Mouse (Mus musculus) myocyte (in vitro differentiated cells): ENCODE data around the gene Cela2a. TPM values are rescaled to one million over a fixed set of nuclear protein-coding genes. Genes with fewer than 3 reads are reported as not detected.

Source experiments
- H3K27me3 ChIP-seq: one replicate; pipeline ENCODE4 v1.6.1; 2011; ENCODE audit not compliant: control insufficient read depth, insufficient read depth, insufficient read length
- H3K36me3 ChIP-seq: one replicate; pipeline ENCODE4 v1.6.1; 2011; ENCODE audit not compliant: control insufficient read depth, insufficient read depth
- H3K4me2 ChIP-seq: one replicate; pipeline ENCODE4 v1.6.1; 2011; ENCODE audit warnings: low read depth, control low read depth
- H3K4me3 ChIP-seq: one replicate; pipeline ENCODE4 v1.5.1; 2011; ENCODE audit warnings: mild to moderate bottlenecking, control low read depth, moderate library complexity
- H3K79me2 ChIP-seq: one replicate; pipeline ENCODE4 v1.6.1; 2011; ENCODE audit not compliant: control insufficient read depth, insufficient read depth
- H3ac ChIP-seq: one replicate; pipeline ENCODE4 v1.6.1; 2011; ENCODE audit not compliant: control insufficient read depth, insufficient read length
- CEBPB ChIP-seq: IDR thresholded peaks from 2 replicates; pipeline ENCODE4 v1.6.1; 2011; ENCODE audit warnings: mild to moderate bottlenecking, moderate library complexity; ENCODE audit not compliant: poor library complexity, insufficient read depth, severe bottlenecking
- E2F4 ChIP-seq: IDR thresholded peaks from one replicate; pipeline ENCODE4 v1.6.1; 2011; ENCODE audit warnings: mild to moderate bottlenecking, control low read depth, moderate library complexity; ENCODE audit not compliant: insufficient read depth
- MAX ChIP-seq: IDR thresholded peaks from one replicate; pipeline ENCODE4 v1.6.1; 2011; ENCODE audit warnings: low read depth, mild to moderate bottlenecking, control low read depth
- MYOD1 ChIP-seq, 3 experiments: IDR thresholded peaks; one replicate each; pipeline ENCODE4 v1.6.1; 2011; ENCODE audit warnings: control low read depth in 2 of 3, low read depth in 2 of 3, mild to moderate bottlenecking in 2 of 3, moderate library complexity in 1 of 3; ENCODE audit not compliant: insufficient read length in 2 of 3, control insufficient read depth in 1 of 3
- MYOG ChIP-seq, 3 experiments: IDR thresholded peaks; one replicate each; pipeline ENCODE4 v1.6.1; 2011; ENCODE audit warnings: control low read depth in 2 of 3, low read depth in 2 of 3, mild to moderate bottlenecking in 2 of 3; ENCODE audit not compliant: insufficient read length in 2 of 3, control insufficient read depth in 1 of 3, insufficient read depth in 1 of 3
- POLR2A ChIP-seq: IDR thresholded peaks from one replicate; pipeline ENCODE4 v1.6.1; 2011; ENCODE audit warnings: low read depth, mild to moderate bottlenecking, control low read depth, moderate library complexity; ENCODE audit not compliant: insufficient read length
- POLR2AphosphoS2 ChIP-seq: IDR thresholded peaks from one replicate; pipeline ENCODE4 v1.6.1; 2011; ENCODE audit warnings: low read depth, control low read depth; ENCODE audit not compliant: insufficient read length
- REST ChIP-seq: IDR thresholded peaks from one replicate; pipeline ENCODE4 v1.6.1; 2011; ENCODE audit warnings: mild to moderate bottlenecking, control low read depth, moderate library complexity; ENCODE audit not compliant: insufficient read depth, insufficient read length
- SRF ChIP-seq: IDR thresholded peaks from one replicate; pipeline ENCODE4 v1.6.1; 2011; ENCODE audit warnings: low read depth; ENCODE audit not compliant: control insufficient read depth, insufficient read length
- TCF12 ChIP-seq: IDR thresholded peaks from one replicate; pipeline ENCODE4 v1.6.1; 2011; ENCODE audit warnings: mild to moderate bottlenecking, control low read depth; ENCODE audit not compliant: poor library complexity, insufficient read depth, severe bottlenecking
- TCF3 ChIP-seq: IDR thresholded peaks from one replicate; pipeline ENCODE4 v1.6.1; 2011; ENCODE audit warnings: low read depth, control low read depth; ENCODE audit not compliant: insufficient read length
- USF1 ChIP-seq: IDR thresholded peaks from one replicate; pipeline ENCODE4 v1.6.1; 2011; ENCODE audit warnings: low read depth, mild to moderate bottlenecking, control low read depth, moderate library complexity
- polyA plus RNA-seq: library from polyadenylated mRNA; unstranded; fragments of >200 nt; fragmentation: generic; extraction: Trizol; gene quantifications from one replicate; pipeline ENCODE4 v1.2.1, GENCODE M21; 2012; ENCODE audit warnings: missing spikeins

Gene Cela2a
- polyA plus RNA-seq, 1 experiment, result not detected

GRCm38 (mm10) chr4:141796356-141796755, 29.6 kb downstream of the Cela2a start:
- TF ChIP-seq SRF (no peak), REST (no peak), TCF12 (no peak), TCF3 (no peak), USF1 (no peak), POLR2AphosphoS2 (no peak), E2F4 (no peak), POLR2A (no peak), MAX (no peak), MYOG (IDR thresholded peaks at IDR 0.05; ENCODE audit: control insufficient read depth in 1 of 3, insufficient read depth in 1 of 3, insufficient read length in 2 of 3, low read depth in 2 of 3) (no peak), CEBPB (no peak)
- Histone ChIP-seq H3K4me3 (no peak overlapping the region), H3ac (no peak overlapping the region), H3K36me3 (no peaks in the 10 kb centered on the region), H3K27me3 (no peaks in the 10 kb centered on the region), H3K79me2 (peaks cover 11% of the 10 kb centered on the region), H3K4me2 (no peak overlapping the region)

GRCm38 (mm10) chr4:141794152-141794535, 31.8 kb downstream of the Cela2a start:
- Histone ChIP-seq H3K27me3 (no peaks in the 10 kb centered on the region), H3ac (peak overlapping the region; percentile 88), H3K4me2 (peak overlapping the region; percentile 68), H3K79me2 (peaks cover 14% of the 10 kb centered on the region), H3K4me3 (peak overlapping the region; percentile 46), H3K36me3 (no peaks in the 10 kb centered on the region)
- TF ChIP-seq TCF12 (no peak), E2F4 (no peak), TCF3 (no peak), POLR2AphosphoS2 (no peak), REST (no peak), MYOG (IDR thresholded peaks at IDR 0.05; ENCODE audit: control insufficient read depth in 1 of 3, insufficient read depth in 1 of 3, insufficient read length in 2 of 3, low read depth in 2 of 3) (no peak), CEBPB (no peak), MAX (no peak), MYOD1 (IDR thresholded peaks at IDR 0.05; ENCODE audit: control insufficient read depth in 1 of 3, insufficient read length in 2 of 3, low read depth in 2 of 3) (no peak), USF1 (no peak), SRF (no peak), POLR2A (no peak)

- H3K27me3 ChIP-seq, result no peaks in the 10 kb centered on the region
- H3ac ChIP-seq, result peak within 1 kb of the TSS; percentile 88
- no peak for TF ChIP-seq USF1
- no peak for TF ChIP-seq CEBPB
- peak in 1 of 3 experiments; percentile 30 for TF ChIP-seq MYOG (IDR thresholded peaks at IDR 0.05; ENCODE audit: control insufficient read depth in 1 of 3, insufficient read depth in 1 of 3, insufficient read length in 2 of 3, low read depth in 2 of 3)
- TF ChIP-seq POLR2AphosphoS2, result peak; percentile 89
- peak; percentile 88 for TF ChIP-seq POLR2A
- TF ChIP-seq MAX, result no peak
- no peak for TF ChIP-seq REST
- TF ChIP-seq MYOD1 (IDR thresholded peaks at IDR 0.05; ENCODE audit: control insufficient read depth in 1 of 3, insufficient read length in 2 of 3, low read depth in 2 of 3), result no peak
- peak; percentile 16 for TF ChIP-seq SRF
- H3K4me3 ChIP-seq, result peak within 1 kb of the TSS; percentile 46
- peaks cover 14% of the 10 kb centered on the region for H3K79me2 ChIP-seq
- peak within 1 kb of the TSS; percentile 74 for H3K4me2 ChIP-seq
- H3K36me3 ChIP-seq, result no peaks in the 10 kb centered on the region
Observed at GRCm38 (mm10) chr4:141793282-141794151, 32.4 kb downstream of the Cela2a start, which contains the start of gene Casp9. Gene Casp9, plus strand, starts transcription at chr4:141793612.

- Histone ChIP-seq H3ac (no peak overlapping the region), H3K36me3 (no peaks in the 10 kb centered on the region), H3K4me3 (peak overlapping the region; percentile 46), H3K4me2 (peak overlapping the region; percentile 74), H3K79me2 (peaks cover 14% of the 10 kb centered on the region), H3K27me3 (no peaks in the 10 kb centered on the region)
- TF ChIP-seq USF1 (no peak), E2F4 (no peak), TCF12 (no peak)
Observed at GRCm38 (mm10) chr4:141792554-141793281, 33.2 kb downstream of the Cela2a start.
